Mouse (Mus musculus): Measurements from ENCODE around the gene Ptpn7.
"Not testable (repeated sequence)": the region's sequence is repeated elsewhere in the genome, so short reads cannot be mapped to it uniquely, and the experiment has no call there.

Ptpn7 gene

GRCm38 (mm10) chr1:135132473-135132872 is at the start of gene Ptpn7:
TSS of gene Ptpn7 (plus strand) at chr1:135132700.
- DNase-seq (ENCODE audit: extremely low read depth, low read depth, low spot score) = no peak

GRCm38 (mm10) chr1:135083465-135083864 is 49.0 kb upstream of the Ptpn7 start:
- no peak for DNase-seq (ENCODE audit: extremely low read depth, low read depth, low spot score)

GRCm38 (mm10) chr1:135085296-135085871 is 47.1 kb upstream of the Ptpn7 start:
- DNase-seq (ENCODE audit: extremely low read depth, low read depth, low spot score) = no peak

GRCm38 (mm10) chr1:135086015-135086414 is 46.5 kb upstream of the Ptpn7 start:
- DNase-seq (ENCODE audit: extremely low read depth, low read depth, low spot score) = no peak

- DNase-seq (ENCODE audit: extremely low read depth, low read depth, low spot score) = no peak
Measured at GRCm38 (mm10) chr1:135087414-135087813, 45.1 kb upstream of the Ptpn7 start.

- no peak for DNase-seq (ENCODE audit: extremely low read depth, low read depth, low spot score)
Measured at GRCm38 (mm10) chr1:135089626-135090025, 42.9 kb upstream of the Ptpn7 start.

GRCm38 (mm10) chr1:135090914-135091313 is 41.6 kb upstream of the Ptpn7 start:
- no peak for DNase-seq (ENCODE audit: extremely low read depth, low read depth, low spot score)

GRCm38 (mm10) chr1:135094723-135095122 is 37.8 kb upstream of the Ptpn7 start:
- no peak for DNase-seq (ENCODE audit: extremely low read depth, low read depth, low spot score)

GRCm38 (mm10) chr1:135095189-135095588 is 37.3 kb upstream of the Ptpn7 start:
- no peak for DNase-seq (ENCODE audit: extremely low read depth, low read depth, low spot score)

GRCm38 (mm10) chr1:135096312-135096711 is 36.2 kb upstream of the Ptpn7 start:
- no peak for DNase-seq (ENCODE audit: extremely low read depth, low read depth, low spot score)

GRCm38 (mm10) chr1:135097441-135097840 is 35.1 kb upstream of the Ptpn7 start:
- no peak for DNase-seq (ENCODE audit: extremely low read depth, low read depth, low spot score)

- no peak for DNase-seq (ENCODE audit: extremely low read depth, low read depth, low spot score)
Measured at GRCm38 (mm10) chr1:135098441-135098840, 34.1 kb upstream of the Ptpn7 start.

- DNase-seq (ENCODE audit: extremely low read depth, low read depth, low spot score) = no peak
Measured at GRCm38 (mm10) chr1:135100400-135100799, 32.1 kb upstream of the Ptpn7 start.

- no peak for DNase-seq (ENCODE audit: extremely low read depth, low read depth, low spot score)
Measured at GRCm38 (mm10) chr1:135105124-135105523, 27.4 kb upstream of the Ptpn7 start, which contains the start of gene Lgr6. TSS of gene Lgr6 (minus strand) at chr1:135105276.

GRCm38 (mm10) chr1:135105951-135106350 is 26.5 kb upstream of the Ptpn7 start:
- DNase-seq (ENCODE audit: extremely low read depth, low read depth, low spot score) = no peak

- DNase-seq (ENCODE audit: extremely low read depth, low read depth, low spot score) = no peak
Measured at GRCm38 (mm10) chr1:135108611-135109010, 23.9 kb upstream of the Ptpn7 start.

GRCm38 (mm10) chr1:135110075-135110474 is 22.4 kb upstream of the Ptpn7 start:
- DNase-seq (ENCODE audit: extremely low read depth, low read depth, low spot score) = no peak

GRCm38 (mm10) chr1:135111271-135111670 is 21.2 kb upstream of the Ptpn7 start:
- not testable (repeated sequence) for DNase-seq (ENCODE audit: extremely low read depth, low read depth, low spot score)

GRCm38 (mm10) chr1:135112661-135113060 is 19.8 kb upstream of the Ptpn7 start:
- DNase-seq (ENCODE audit: extremely low read depth, low read depth, low spot score) = no peak

GRCm38 (mm10) chr1:135124573-135125363 is 7.7 kb upstream of the Ptpn7 start:
- no peak for DNase-seq (ENCODE audit: extremely low read depth, low read depth, low spot score)

- DNase-seq (ENCODE audit: extremely low read depth, low read depth, low spot score) = peak; percentile 36
Measured at GRCm38 (mm10) chr1:135125990-135126389, 6.5 kb upstream of the Ptpn7 start.

- DNase-seq (ENCODE audit: extremely low read depth, low read depth, low spot score) = no peak
Measured at GRCm38 (mm10) chr1:135126443-135127027, 6.0 kb upstream of the Ptpn7 start.
